Mouse (Mus musculus): Measurements from ENCODE around the gene Zfp791.
"Not testable (repeated sequence)": the region's sequence is repeated elsewhere in the genome, so short reads cannot be mapped to it uniquely, and the experiment has no call there.

Gene Zfp791

GRCm38 (mm10) chr8:85082169-85082568 lies 40.7 kb downstream of the Zfp791 start:
- DNase-seq, result not testable (repeated sequence)

DNA sequence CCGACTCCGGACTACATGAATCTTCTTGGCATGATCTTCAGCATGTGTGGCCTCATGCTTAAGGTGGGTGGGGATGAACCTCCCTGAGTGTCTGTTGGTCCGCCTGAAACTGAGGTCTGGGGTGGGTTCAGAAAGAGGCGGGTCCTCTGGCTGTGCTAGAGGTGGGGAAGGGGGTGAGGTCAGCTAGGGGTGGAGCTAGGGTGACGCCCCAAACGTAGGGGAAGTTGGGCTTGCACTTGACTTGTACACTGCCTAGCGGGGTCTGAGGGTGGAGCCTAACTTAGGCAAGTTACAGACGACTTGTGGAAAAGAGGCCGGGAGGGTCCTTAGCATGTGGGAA lies 41.7 kb downstream of the Zfp791 start, which contains the start of gene Wdr83:
Gene Wdr83, minus strand, starts transcription at position 91 of the 340 bp plus-strand sequence.
- no peak for DNase-seq

DNA sequence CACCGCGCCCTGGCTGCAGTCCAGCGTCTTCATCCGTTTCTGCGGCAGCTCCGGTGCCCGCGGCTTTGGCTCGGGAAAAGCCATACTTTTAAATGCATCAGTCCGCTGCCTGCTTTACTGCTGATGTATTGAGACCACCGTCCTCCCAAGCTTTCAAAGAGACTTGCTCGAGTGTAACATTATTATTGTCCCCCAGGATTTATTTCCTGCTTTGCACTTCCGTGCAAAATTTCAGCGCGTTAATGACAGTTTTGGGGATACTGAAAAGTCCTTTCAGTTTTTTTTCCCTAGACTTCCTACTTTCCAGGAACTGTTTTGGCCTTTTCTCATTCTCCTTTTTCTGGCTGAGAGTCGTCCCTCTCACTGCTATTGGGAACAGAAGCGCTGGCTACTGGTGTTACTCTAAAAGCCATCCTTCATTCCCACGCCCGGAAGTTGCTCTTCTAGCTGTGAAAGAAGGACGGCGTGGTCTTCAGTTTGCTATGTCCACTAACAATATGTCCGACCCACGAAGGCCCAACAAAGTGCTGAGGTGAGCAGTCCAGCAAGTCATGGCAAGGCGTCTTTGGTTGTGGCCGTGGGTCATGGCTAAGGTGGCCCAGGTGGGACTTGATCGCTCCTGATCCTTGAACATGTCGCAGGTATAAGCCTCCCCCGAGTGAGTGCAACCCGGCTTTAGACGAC lies 42.2 kb downstream of the Zfp791 start, which contains the start of gene Wdr83os:
Gene Wdr83os, plus strand, starts transcription at position 209 of the 684 bp plus-strand sequence.
- DNase-seq, result peak; percentile 75

GRCm38 (mm10) chr8:85080214-85080531 lies 42.7 kb downstream of the Zfp791 start:
- DNase-seq, result no peak

GRCm38 (mm10) chr8:85076993-85077392 lies 45.9 kb downstream of the Zfp791 start:
- DNase-seq, result peak; percentile 74

GRCm38 (mm10) chr8:85076001-85076400 lies 46.9 kb downstream of the Zfp791 start:
- DNase-seq, result peak; percentile 65

DNA sequence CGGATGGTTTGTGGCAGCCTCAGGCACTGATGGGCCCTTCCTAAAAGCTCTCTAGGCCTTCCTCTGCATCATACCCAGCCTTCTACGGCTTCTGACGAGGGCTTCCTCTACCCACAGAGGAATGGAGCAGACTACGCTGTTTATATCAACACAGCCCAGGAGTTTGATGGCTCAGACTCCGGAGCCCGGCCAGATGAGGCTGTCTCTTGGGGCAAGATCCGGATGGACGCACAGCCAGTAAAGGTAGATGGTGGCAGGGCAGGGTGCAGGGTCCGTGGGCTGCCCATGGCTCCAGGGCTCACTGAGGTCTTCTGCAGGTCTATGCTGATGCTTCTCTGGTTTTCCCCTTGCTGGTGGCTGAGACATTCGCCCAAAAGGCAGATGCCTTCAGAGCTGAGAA lies 48.3 kb downstream of the Zfp791 start:
- no peak for DNase-seq

- DNase-seq, result no peak
These were observed 48.7 kb downstream of the Zfp791 start for GRCm38 (mm10) chr8:85074167-85074566.

DNA sequence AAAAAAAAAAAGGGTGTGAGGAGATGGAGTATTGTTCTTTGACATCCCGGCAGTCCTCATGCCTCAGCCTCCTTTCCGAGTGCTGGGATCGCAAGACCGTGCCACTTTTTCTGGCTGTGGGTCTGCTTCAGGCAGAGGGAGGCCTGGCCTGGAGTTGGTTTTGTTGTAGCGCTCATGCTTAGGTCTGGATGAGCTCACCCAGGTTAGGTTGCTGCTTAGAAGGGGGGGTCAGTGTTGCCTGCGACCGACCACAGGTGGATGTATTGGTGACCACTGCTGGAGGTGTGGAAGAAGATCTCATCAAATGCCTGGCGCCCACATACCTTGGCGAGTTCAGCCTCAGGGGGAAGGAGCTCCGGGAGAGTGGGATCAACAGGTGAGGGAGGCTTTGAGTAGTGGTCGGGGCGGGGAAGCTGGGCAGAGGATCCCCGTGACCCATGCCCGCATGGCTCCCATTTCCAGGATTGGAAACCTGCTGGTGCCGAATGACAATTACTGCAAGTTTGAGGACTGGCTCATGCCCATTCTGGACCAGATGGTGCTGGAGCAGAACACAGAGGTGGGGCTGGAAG lies 49.8 kb downstream of the Zfp791 start:
- no peak for DNase-seq

DNA sequence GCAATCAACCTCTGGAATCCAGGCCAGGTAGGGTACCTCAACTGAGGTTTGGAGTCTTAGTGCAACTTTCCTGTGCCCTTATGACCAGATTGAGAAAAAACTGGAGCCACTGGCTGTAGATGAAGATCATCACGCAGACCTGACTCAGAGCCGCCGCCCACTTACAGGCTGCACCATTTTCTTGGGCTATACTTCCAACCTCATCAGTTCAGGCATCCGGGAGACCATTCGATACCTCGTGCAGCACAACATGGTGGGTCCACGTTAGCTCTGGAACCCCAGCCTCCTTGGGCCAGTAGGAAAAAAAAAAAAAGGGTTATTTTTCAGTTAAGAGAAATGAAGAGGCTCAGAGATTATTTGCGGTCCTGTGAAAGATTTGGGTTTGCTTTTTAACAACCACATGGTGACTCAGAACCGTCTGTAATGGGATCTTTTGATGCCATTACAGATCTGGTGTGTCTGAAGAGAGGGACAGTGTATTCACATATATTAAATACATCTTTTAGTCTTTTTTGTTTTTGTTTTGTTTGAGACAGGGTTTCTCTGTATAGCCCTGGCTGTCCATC lies 50.4 kb downstream of the Zfp791 start:
- DNase-seq, result no peak

- peak; percentile 93 for DNase-seq
These were observed 51.2 kb downstream of the Zfp791 start, which contains the start of gene Dhps for GRCm38 (mm10) chr8:85071514-85072281. TSS of gene Dhps (plus strand) at chr8:85071757.

- peak; percentile 48 for DNase-seq
These were observed 51.9 kb downstream of the Zfp791 start for GRCm38 (mm10) chr8:85071041-85071440.

DNA sequence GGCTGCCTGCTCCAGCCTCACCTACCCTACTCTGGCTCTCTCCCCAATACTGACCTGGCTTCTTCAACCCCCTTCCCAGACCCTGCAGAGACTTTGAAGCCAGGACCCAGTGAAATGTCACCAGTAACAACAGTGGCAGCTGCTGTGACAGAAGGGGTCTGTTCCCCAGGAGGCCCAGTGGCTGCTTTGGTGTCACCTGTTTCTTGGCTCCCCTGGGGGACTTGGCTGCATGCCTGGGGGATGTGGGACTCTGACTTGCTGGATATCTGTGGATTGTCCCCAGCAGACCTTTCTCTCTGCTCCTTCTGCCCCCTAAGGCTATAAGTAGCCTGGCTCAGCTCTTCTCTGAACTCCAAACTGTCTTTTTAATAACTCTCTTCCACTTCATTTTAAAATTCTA lies 54.9 kb downstream of the Zfp791 start, which contains the start of gene Gm5741:
Gene Gm5741, minus strand, starts transcription at position 1 of the 400 bp plus-strand sequence.
- no peak for DNase-seq

GRCm38 (mm10) chr8:85067155-85067554 lies 55.7 kb downstream of the Zfp791 start:
- DNase-seq, result no peak

DNA sequence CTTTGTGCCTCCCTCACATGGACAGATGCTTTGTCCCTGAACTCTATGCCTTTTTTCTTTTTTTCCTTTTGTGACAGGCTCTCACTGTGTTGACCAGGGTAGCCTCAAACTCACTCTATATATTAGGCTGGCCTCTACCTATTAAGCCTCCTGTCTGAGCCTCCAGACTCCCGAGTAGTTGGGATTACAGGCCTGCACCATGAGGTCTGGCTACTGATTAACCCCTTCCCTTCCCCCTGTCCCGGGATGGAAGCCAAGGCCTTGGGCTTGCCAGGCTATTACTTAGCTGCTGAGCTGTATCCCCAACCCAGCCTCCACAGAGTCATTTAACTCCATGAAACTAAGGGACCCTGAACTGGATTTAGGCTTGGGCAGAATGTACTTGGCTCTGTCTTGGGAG lies 57.7 kb downstream of the Zfp791 start:
- peak; percentile 89 for DNase-seq

DNA sequence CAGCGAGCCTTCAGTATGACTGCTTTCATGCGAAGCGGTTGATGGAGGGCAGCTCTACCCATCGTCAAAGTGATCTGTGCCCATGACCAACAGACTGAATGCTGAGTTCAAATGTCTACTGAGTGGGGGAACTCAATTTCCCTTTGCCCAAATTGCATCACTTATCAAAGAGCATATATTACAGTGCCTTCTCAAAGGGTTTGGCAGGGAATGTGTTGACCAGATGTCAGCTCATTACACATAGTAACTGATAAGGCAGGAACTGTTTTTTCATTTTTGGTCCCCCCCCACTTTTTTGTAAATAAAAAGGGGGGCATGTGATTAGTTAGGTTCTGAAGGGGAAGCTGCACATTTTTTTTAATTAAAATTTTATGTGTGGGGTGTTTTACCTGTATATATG lies 60.3 kb downstream of the Zfp791 start:
- no peak for DNase-seq

GRCm38 (mm10) chr8:85059879-85060616 lies 62.8 kb downstream of the Zfp791 start, which contains the start of gene Fbxw9:
TSS of gene Fbxw9 (plus strand) at chr8:85060055.
- peak; percentile 92 for DNase-seq

All from kidney, adult 18-20 months (tissue).